Mouse (Mus musculus) hindbrain, embryonic 11.5 days (tissue): ENCODE measurements around the gene Gm5935. TPM values are rescaled to one million over a fixed set of nuclear protein-coding genes. Genes with fewer than 3 reads are reported as not detected.
"Not testable (repeated sequence)": the region's sequence is repeated elsewhere in the genome, so short reads cannot be mapped to it uniquely, and the experiment has no call there.

ENCODE experiments used
- ATAC-seq: fragments of 200-750 bp; cut with Nextera tagmentation; 2 replicates; pipeline ENCODE4 v1.8.0; 2017; ENCODE audit warnings: mild to moderate bottlenecking, moderate TSS enrichment, moderate library complexity; ENCODE audit not compliant: low FRiP score
- DNase-seq: peaks from one replicate; pipeline ENCODE4 v3.0.0-alpha.2; 2015; ENCODE audit warnings: low spot score
- H3K27ac ChIP-seq: fragments of 300-500 bp; sonication (generic); 2 replicates; pipeline ENCODE4 v1.5.1; 2014; ENCODE audit warnings: mild to moderate bottlenecking, low read depth, low read length
- H3K27me3 ChIP-seq: fragments of 300-500 bp; sonication (generic); 2 replicates; pipeline ENCODE4 v1.6.1; 2014; ENCODE audit warnings: mild to moderate bottlenecking, low read length, moderate library complexity, mixed read lengths; ENCODE audit not compliant: control insufficient read depth, insufficient read depth
- H3K36me3 ChIP-seq: fragments of 300-500 bp; sonication (generic); 2 replicates; pipeline ENCODE4 v1.6.1; 2014; ENCODE audit warnings: mild to moderate bottlenecking, low read length, moderate library complexity, mixed read lengths; ENCODE audit not compliant: control insufficient read depth, insufficient read depth
- H3K4me1 ChIP-seq: fragments of 300-500 bp; sonication (generic); replicated peaks from 2 replicates; pipeline ENCODE4 v1.6.1; 2014; ENCODE audit warnings: low read length, mixed read lengths; ENCODE audit not compliant: control insufficient read depth, insufficient read depth
- H3K4me2 ChIP-seq: fragments of 300-500 bp; sonication (generic); replicated peaks from 2 replicates; pipeline ENCODE4 v1.6.1; 2014; ENCODE audit warnings: mild to moderate bottlenecking, low read depth, low read length
- H3K4me3 ChIP-seq: fragments of 300-500 bp; sonication (generic); 2 replicates; pipeline ENCODE4 v1.5.1; 2014; ENCODE audit warnings: low read depth, low read length
- H3K9ac ChIP-seq: fragments of 300-500 bp; sonication (generic); 2 replicates; pipeline ENCODE4 v1.6.1; 2014; ENCODE audit warnings: low read depth, low read length
- H3K9me3 ChIP-seq: fragments of 300-500 bp; sonication (generic); 2 replicates; pipeline ENCODE4 v1.6.1; 2016; ENCODE audit warnings: low read length; ENCODE audit not compliant: control insufficient read depth
- WGBS: fragments of 180-500 bp; shearing (Covaris S2); extraction: QIAGEN DNeasy Blood & Tissue Kit; methylation state at CpG from one replicate; pipeline ENCODE4 v1.1.7; 2014; 5-methylcytosine and 5-hydroxymethylcytosine counted together
- polyA plus RNA-seq: library from polyadenylated mRNA; unstranded; fragments of >200 nt; fragmentation: Nextera tagmentation; extraction: Ambion mirVana; gene quantifications from 2 replicates; pipeline ENCODE4 v1.2.1, GENCODE M21; 2014

The Gm5935 gene
- polyA plus RNA-seq = not detected in 2 replicates

GRCm38 (mm10) chrX:24775064-24775463, at the start of gene Gm5935:
Gene Gm5935 (minus strand): TSS chrX:24775164.
- not testable (repeated sequence) for H3K27ac ChIP-seq, H3K4me1 ChIP-seq, H3K36me3 ChIP-seq, ATAC-seq, H3K27me3 ChIP-seq, H3K9ac ChIP-seq, DNase-seq, H3K4me2 ChIP-seq, H3K4me3 ChIP-seq, H3K9me3 ChIP-seq
- WGBS = 96% methylated on average over 4 of the region's 5 CpGs

Other genes starting within 250 kb of the Gm5935 start
- gene Gm4297, start 200.3 kb downstream of the Gm5935 start, polyA plus RNA-seq = not detected in 2 replicates